Mouse (Mus musculus) frontal cortex, postnatal 25 days (tissue): ENCODE measurements around the gene Bmt2.

Experiments used
- DNase-seq, 2 experiments: peaks; one replicate each; pipeline ENCODE4 v3.0.0; 2022; ENCODE audit warnings: low spot score in 2 of 2

Bmt2 gene

DNA sequence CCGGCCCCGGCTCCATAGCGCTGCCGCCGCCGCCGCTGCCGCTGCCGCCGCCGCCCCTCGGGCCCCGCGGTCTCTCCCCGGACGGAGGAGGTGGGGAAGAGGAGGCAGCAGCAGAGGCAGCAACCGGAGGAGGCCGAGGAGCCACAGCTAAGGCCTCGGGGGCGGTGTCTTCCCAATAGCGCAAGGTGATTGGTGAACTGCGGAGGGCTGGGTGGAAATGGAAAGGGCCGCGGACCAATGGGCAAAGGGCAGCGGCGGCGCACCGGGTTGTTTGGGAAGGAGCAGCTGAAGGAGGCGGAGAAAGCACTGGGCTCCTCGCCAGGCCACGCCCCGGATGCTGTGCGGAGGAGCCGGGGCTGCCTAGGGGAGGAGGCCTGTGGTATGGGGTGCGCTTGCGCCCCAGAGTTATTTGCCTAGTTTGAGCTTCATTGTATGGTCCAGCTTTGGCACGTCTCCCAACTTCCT is at the start of gene Bmt2:
Bmt2 (minus strand) TSS at position 149 of the 465 bp plus-strand sequence.
- peak; percentile 97 to 98 for DNase-seq

DNA sequence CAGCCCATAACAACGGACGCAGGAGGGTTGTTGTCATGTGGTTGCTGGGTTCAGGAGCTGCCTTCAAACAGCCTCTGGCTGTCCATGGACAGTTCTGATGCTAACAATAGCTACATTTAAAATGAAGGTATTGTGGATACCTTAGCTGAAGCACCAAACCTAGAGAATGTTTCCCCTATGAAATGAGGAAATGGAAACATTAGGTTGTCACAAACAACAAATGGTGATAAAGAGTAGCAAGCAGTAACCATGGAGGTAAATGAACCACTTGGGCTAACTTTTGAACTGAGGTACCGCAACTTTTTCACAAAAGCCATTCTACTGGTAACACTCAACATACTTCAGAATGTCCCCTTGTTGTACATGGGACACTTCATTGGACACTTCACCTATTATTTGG is 44.4 kb upstream of the Bmt2 start:
- no peak for DNase-seq

DNA sequence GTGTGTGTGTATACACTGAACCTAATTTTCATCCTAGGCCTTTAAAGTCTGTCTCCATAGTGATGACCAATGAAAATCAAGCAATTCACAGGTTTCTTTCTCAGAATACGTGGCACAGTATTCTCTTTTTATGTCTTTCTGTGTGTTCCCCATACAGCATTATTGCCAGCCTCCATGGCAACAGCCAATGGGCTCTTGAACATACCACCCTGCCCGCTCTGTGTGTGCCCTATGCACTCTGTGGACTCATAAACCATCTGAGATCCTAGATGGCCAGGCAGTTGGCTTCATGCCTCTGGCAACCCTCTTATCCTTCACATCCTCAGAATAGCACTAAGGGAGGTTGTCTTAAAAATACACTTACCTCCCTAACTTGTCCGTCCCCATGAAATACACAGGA is 37.1 kb upstream of the Bmt2 start:
- DNase-seq: no peak

- no peak for DNase-seq
Observed at GRCm38 (mm10) chr6:13696882-13697281, 19.1 kb upstream of the Bmt2 start.

- DNase-seq: no peak
Observed at GRCm38 (mm10) chr6:13695103-13695845, 17.5 kb upstream of the Bmt2 start.

GRCm38 (mm10) chr6:13691657-13692294 is 14.0 kb upstream of the Bmt2 start:
- no peak for DNase-seq

GRCm38 (mm10) chr6:13690398-13690797 is 12.6 kb upstream of the Bmt2 start:
- no peak for DNase-seq

DNA sequence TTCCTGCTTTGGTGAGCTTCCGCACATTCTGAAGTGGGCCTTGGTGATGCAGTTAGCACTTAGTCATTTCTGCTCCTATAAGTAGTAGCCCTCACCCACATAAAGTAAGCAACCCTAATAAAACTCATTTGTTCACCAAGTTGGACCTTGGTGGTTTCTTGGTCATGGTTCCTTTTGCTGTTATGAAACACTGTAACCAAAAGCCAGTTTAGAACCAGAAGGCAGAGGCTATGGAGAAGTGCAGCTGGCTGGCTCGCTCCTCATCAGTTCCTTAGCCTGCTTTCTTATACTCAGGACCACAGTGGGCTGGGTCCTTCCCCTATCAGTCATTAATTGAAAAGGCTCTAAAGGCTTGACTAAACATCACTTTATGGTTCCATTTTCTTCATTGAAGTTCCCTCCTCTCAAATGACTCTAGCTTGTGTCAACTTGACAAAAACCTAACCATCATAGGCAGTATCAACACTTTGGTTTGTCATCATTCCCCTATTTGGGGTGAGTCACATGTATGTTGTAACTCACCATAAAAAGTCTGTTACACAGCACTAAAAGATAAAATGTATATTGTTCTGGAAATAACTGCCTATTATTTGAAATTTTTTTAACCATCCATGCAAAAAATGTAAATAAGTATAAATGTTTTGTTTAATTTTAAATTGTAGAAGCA is 6.3 kb upstream of the Bmt2 start:
- DNase-seq: no peak

DNA sequence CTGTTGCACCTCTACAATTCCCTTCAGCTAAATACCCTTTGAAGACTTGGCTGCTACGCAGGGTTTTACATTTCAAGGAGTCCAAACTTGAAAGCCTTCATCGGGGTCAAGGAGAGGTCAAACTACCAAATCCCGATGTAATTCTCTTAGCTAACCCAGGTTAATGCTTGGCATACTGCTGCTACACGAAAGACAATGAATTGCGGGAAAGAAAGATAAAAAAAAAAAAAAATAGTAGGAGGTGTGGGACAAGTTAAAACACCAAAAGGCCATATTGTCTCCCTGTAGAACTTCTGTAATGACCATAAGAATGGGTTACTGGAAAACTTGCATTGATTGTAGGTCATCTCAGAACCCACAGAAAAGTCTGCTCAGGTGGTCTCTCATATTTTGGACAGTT is 583 bp upstream of the Bmt2 start:
- DNase-seq: no peak

GRCm38 (mm10) chr6:13677141-13677761 is 515 bp downstream of the Bmt2 start:
- peak; percentile 26 to 50 for DNase-seq

DNA sequence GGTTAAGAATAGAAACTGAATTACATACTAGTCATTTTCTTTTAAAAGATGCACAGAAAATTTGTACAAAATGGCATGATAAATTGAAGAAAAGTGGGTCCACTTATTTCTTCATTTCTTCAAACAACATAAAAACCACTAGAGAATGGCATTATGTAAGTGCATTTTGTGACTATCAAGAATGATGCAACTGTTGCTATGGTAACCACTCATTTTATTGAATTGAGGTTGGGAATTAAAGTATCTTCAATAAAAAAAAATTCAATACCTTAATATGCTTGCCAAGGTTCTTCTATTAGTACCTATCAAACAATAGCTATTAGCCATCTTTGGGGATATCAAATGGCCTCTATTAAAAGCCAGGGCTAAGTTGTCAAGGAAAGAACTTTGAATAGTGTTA is 1.6 kb downstream of the Bmt2 start:
- no peak for DNase-seq

DNA sequence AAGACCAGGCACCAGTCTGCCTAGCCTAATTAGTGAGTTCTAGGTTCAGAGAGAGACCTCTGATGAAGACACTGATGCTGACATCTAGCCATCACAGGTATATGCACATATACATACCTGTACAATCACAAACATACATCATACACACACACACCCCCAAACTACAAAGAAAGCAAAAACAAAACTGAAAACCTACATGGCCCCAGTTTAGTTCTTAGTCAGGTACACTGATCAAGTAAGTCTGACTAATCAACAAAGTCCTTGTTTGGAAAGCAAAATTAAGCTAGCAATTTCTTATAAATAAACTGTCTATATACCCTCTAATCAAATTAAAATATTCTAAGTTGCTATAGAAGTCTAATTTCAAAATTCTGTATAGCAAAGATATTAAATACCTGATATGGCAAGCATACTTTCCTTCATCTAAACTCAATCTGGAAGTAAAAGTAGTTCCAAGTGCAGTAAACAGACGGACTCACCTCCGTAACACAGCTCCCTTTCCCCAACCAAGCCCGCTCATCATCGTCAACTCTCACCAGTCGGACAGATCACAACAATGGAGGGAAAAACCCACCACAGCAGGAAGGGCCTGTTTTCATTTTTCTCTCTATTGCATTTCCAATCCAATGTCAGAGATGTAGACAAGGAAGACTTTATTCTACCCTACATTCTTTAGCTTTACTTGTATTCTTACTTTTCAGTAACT is 3.0 kb downstream of the Bmt2 start:
- no peak for DNase-seq

DNA sequence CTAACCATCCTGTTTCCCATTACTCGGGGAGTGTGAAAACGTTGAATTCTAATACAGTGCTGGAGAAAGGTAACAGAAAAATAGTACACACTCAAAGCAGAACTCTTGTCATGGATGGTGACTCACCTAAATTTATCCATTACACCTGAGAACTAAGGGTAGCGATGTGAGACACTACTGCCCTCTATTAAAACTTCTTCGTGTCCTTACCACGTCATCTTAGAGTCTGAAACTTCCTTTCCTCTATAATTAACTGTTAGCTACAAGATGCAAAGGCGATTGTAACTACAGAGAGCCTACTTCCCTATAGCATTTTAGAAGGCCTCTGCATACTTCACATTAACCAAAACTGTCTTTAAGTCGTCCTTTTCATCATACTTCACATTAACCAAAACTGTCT is 12.1 kb downstream of the Bmt2 start:
- DNase-seq: no peak

DNA sequence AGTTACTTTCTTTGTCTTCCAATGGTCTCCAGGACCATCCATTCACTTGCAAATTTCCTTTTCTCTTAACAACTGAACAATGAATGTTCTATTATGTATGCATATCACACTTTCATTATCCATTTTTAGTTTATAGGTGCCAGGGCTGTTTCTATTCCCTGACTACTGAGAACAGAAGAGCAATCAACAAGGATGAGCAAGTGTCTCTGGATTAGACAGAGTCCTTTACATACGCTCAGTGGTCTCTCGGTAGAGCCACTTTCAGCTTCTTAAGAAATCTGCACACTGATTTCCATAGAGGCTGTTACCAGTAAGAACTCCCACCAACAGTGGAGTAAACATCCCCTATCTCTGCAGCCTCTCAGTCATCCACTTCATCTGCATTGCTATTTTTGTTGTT is 19.8 kb downstream of the Bmt2 start:
- DNase-seq: no peak

DNA sequence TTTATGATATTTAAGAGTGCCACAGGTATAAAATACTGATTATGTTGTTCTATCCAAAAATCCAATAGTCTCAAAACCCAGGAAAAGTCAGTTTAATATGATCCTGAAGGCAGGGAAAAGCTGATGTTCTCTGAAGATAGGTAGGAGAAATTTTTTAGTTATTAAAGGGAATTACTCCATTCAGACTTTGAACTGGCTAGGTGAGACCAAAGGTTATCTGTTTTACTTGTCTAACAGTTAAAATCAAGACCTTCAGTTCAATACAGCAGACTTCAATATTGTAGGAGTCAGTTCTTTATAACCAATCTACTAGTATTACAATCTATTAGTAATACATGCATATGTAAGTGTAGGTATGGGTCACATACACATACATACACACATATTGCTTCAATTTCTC is 23.7 kb downstream of the Bmt2 start:
- no peak for DNase-seq

- DNase-seq: no peak
Observed at GRCm38 (mm10) chr6:13652284-13652683, 25.5 kb downstream of the Bmt2 start.

- DNase-seq: no peak
Observed at GRCm38 (mm10) chr6:13650854-13651253, 26.9 kb downstream of the Bmt2 start.

GRCm38 (mm10) chr6:13648305-13648704 is 29.5 kb downstream of the Bmt2 start:
- no peak for DNase-seq

- DNase-seq: no peak
Observed at GRCm38 (mm10) chr6:13636582-13636989, 41.2 kb downstream of the Bmt2 start.

DNA sequence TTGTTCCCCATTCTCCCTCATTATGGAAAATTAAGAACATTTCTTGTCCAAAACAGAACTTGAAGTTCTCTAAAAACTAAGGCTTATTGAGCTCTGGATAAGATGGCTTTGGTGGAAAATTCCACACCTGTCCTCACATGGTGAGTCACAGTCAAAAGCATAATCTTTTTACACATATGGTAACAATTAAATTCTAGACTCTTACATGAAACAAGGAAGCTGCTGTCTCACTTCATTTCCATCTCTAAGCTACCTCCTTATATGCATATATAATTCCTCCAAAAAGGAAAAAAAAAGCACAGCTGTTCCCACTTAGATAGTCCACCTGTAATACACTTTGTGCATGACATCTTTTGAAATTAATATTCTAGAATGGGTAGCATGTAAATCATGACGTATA is 45.2 kb downstream of the Bmt2 start:
- DNase-seq: no peak

DNA sequence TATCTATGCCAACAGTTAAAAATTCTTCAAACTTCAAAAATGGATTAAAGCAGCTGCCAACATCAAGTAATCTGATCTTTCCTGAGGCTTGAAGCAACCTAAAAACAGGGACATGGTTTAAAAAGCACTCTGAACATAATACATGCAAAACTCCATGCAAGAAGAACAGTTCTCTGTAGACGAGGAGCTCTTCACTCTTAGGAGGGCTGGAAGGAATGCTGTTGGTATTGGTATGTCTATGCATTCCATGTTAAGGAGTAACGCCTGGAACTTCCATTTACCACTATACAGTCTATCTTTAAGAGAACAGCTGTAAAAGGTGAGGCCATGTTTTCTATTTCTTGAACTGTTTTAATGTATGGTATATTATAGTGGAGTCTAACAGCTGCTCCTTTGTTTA is 47.2 kb downstream of the Bmt2 start:
- DNase-seq: no peak

- no peak for DNase-seq
Observed at GRCm38 (mm10) chr6:13619618-13620017, 58.1 kb downstream of the Bmt2 start.
